Mouse (Mus musculus): Measurements from ENCODE around the gene Ptprh.
"Not testable (repeated sequence)": the region's sequence is repeated elsewhere in the genome, so short reads cannot be mapped to it uniquely, and the experiment has no call there.

Ptprh gene

DNA sequence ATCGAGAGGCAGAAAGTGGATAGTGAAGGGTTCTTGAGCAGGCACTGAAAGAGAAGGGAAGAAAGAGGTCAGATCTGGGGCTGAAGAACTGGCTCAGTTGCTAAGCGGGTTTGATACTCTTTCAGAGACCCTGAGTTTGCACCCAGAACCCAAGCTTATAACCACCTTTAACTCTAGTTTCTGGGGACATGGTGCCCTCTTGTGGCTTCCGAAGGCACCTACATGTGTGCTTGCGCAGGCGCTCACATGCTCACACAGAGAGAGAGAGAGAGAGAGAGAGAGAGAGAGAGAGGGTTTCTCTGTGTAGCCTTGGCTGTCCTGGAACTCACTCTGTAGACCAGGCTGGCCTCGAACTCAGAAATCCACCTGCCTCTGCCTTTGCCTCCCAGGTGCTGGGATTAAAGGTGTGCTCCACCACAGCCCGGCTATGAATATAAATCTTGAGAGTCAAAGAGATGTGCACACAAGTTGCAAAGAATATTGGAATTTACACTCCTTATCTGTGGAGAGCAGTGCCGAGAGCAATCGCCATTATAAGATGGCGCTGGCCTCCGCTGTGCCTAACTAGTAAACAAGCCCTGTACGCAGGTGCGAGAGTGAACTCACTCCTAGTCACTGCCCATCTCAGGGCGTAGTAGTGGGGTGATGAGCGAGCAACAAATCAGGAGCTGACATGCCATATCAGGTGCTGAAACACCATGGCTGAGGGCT is 79.5 kb downstream of the Ptprh start, which contains the start of gene Tnni3:
Tnni3 (minus strand) TSS at position 18 of the 711 bp plus-strand sequence.
- not testable (repeated sequence) for DNase-seq (ENCODE audit: extremely low read depth, low read depth, low spot score)

- no peak for DNase-seq (ENCODE audit: extremely low read depth, low read depth, low spot score)
Observed at GRCm38 (mm10) chr7:4523205-4524130, 80.4 kb downstream of the Ptprh start.

GRCm38 (mm10) chr7:4522292-4522691 is 81.5 kb downstream of the Ptprh start:
- no peak for DNase-seq (ENCODE audit: extremely low read depth, low read depth, low spot score)

- DNase-seq (ENCODE audit: extremely low read depth, low read depth, low spot score) = no peak
Observed at GRCm38 (mm10) chr7:4521231-4522003, 82.4 kb downstream of the Ptprh start.

DNA sequence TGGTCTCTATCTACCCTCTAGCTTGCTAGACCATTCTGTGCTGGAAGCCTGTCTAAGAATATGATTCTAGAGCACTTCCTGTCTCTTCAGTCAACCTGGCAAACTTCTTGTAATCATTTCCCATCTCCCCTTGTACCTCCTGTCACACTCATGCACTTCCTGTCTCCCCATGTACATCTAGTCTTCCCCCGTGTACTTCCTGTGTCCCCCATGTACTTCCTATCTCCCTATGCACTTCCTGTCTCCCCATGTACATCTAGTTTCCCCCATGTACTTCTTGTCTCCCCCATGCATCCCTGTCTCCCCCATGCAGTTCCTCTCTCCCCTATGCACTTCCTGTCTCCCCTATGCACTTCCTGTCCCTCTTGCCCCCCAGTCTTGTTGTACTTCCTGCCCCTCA is 85.4 kb downstream of the Ptprh start:
- DNase-seq (ENCODE audit: extremely low read depth, low read depth, low spot score) = no peak

DNA sequence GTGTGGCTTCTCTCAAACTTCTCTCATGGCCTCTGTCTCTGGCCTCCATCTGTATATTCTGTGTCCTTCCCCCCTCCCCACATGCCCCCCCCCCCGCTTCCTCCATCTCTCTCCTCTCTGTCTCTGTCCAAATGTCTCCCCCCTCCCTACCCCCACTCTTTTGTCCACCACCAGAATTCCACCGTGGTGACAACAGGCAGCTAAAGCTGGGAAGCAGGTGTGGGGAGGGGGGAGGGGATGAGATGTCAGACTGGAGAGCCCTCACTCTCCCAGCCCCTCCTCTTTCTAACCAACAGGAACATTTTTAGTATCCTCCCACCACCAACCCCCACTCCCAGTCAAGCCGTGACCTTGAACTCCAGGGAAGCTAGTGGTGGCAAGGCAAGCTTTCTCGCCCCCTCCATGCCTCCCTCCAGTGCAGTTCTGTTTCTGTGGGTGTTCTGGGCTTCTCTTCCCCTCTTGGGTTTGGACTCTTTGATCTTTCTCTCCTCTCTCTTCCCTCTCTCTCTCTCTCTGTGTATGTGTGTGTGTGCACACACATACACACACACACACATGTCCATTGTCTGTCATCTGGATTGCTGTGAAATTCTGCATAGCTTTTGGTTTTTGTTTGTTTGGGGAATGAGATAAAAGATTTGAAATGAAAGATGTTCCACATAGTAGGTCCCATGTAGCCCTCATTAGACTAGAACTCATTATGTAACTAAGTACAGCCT is 87.3 kb downstream of the Ptprh start, which contains the start of gene Tnnt1:
Tnnt1 (minus strand) TSS at position 51 of the 719 bp plus-strand sequence.
- no peak for DNase-seq (ENCODE audit: extremely low read depth, low read depth, low spot score)

DNA sequence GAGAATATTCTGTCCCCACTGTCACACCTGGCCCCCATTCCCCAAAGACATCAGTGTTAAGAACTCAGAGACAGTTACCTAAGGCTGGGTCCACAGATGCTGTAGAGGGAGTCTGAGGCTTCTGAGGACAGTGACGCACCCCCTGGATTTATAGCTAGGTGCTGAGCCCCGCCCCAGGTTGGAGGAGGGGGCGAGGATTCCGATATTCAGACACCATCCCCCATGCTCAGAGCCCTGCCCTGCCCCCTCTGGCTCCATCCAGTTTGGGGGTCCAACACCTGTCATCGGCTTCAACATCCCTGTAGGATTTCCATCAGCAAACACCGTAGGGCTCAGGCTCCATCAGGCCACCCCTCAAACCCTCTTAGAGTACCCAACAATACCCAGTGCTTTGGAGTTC is 88.0 kb downstream of the Ptprh start:
- no peak for DNase-seq (ENCODE audit: extremely low read depth, low read depth, low spot score)

GRCm38 (mm10) chr7:4513829-4514712 is 89.8 kb downstream of the Ptprh start:
- no peak for DNase-seq (ENCODE audit: extremely low read depth, low read depth, low spot score)

DNA sequence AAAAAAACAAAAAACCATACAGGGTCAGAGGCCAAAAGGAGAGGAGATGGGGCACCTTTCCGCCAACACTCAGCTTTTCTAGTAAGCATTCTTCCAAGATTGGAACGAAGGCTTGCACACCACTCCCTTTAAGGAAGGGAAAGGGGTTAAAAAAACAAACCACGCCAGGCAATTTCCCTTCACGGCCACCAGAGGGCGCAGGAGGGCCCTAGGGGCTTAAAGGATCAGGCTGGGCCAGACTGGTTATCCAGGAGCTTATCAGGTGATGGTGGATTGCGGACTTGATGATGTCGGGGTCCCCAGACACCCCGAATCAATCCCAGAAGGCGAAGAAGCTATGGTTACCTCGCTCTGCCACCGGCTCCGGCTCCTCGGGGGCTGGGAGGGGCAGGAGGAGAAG is 90.6 kb downstream of the Ptprh start:
- no peak for DNase-seq (ENCODE audit: extremely low read depth, low read depth, low spot score)

DNA sequence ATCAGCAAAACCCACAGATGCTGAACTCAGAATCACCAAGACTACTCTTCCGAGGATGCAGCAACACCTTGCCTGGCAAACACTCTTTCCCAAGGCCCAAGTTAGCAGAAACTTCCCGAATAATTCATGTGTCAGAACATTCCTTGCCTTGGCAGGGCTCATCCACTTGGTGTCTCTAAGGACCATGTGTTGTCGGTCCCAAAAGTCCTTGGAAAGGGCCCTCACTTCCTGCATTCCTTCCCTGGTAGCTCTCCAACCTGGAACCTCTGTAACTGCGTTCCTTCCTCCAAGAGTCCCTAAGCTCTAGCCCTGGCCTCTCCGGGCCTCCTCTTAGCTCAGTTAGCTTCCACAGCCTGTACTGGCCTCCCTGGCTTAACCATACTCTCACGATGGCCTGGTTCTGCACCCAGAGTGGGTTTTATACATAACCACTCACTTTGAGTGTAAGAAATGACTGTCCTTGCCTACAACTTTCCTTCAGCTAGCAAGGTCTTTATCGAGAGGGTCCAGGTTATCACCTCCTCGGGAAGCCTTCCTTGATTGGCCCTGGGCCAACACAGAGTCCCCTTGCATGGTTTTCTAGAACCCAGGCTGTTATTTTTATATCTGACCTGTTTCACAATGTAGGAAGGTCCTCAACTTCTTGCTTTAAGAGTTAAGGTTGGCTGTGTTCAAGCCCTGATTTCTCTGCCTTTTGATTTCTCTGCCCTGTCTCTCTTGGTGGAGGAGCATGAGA is 92.2 kb downstream of the Ptprh start:
- no peak for DNase-seq (ENCODE audit: extremely low read depth, low read depth, low spot score)

DNA sequence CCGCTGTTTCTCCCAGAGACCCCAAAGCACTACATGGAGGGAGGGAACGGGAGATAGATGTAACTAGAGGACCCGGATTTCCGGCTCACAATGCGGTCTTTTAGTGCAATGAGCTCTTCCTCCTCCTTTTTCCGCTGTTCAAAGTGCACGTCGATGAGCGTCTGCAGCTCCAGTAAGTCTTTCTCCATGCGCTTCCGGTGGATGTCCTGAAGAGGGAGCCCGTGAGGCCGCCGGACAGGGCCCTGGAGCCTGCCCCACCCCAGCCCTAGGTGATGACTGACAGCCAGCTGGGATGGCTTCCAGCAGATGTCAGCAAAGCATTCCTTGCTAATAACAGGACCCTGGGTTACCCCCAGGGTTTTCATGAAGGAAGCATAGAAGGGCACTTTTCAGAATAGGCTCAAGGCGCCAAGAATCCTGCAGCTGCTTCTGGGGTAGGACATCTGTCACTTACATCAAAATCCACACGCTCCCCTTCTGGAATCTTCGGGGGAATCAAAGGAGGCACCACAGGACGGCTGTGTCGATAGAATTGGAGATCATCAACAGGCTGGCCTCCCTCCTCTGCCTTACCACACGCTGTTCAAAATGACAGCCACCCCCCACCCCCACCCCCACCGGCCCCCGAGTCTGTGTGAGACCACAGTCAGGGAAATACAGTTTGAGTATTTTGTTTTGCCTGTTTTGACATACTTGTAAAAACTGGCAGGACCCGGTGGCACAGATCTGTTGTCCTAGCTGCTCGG is 93.8 kb downstream of the Ptprh start:
- no peak for DNase-seq (ENCODE audit: extremely low read depth, low read depth, low spot score)

DNA sequence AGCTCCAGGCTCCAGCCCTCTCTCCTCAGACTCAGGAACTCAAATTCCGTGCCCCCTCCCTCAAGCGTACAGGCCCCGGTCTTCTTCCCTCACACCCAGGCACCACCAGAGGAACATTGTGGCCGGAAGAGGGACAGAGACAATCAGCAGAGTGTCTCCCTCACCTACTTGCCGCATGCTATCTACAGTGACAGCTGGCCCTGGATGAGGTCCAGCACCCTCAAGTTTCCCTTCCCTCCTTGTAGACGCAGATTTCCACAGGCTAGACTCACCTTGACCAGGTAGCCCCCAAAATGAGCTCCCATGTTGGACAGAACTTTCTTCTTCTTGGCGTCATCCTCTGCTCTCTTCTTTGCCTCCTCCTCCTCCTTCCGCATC is 95.1 kb downstream of the Ptprh start:
- no peak for DNase-seq (ENCODE audit: extremely low read depth, low read depth, low spot score)

DNA sequence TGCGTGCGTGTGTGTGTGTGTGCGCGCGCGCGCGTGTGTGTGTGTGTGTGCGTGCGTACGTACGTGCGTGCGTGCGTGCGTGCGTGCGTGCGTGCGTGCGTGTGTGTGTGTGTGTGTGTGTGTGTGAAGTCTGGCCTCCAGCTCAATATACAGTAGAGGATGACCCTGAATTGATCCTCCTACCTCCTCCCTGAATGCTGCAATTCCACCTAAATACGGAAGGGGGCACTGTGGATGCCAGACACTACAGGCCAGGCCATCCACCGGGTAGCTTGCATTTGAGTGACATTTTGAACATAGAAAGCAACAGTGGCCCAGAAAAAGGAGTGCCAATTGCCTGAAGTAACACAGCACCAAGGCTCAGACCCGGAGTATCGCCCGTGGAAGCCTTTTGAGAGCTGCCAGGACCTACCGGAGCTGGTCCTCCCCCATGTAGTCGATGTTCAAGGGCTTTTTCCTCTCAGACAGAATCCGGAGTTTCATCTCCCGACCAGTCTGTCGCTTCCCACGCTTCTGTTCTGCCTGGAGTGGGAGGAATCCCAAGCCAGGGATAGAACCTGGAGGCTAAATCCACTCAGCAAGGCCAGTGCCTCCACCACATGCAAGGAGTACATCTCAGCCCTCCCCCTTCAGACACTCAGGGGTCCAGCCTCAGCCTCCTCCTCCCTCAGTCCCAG is 95.6 kb downstream of the Ptprh start:
- DNase-seq (ENCODE audit: extremely low read depth, low read depth, low spot score) = no peak

DNA sequence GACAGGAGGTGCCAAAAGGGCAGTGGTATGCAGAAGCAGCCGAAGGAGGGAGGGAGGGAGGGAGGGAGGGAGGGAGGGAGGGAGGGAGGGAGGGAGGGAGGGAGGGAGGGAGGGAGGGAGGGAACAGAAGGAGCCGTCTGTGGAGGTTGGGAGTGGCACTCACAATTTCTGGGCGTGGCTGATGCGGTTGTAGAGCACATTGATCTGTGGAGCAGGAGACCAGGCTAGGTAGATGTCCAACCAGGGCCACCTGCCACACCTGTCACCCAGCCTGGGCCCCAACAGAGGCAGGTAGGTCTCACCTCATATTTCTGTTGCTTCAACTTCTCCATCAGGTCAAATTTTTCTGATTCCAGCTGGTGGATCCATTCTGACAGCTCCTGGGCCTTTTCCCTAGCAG is 96.6 kb downstream of the Ptprh start:
- DNase-seq (ENCODE audit: extremely low read depth, low read depth, low spot score) = no peak

DNA sequence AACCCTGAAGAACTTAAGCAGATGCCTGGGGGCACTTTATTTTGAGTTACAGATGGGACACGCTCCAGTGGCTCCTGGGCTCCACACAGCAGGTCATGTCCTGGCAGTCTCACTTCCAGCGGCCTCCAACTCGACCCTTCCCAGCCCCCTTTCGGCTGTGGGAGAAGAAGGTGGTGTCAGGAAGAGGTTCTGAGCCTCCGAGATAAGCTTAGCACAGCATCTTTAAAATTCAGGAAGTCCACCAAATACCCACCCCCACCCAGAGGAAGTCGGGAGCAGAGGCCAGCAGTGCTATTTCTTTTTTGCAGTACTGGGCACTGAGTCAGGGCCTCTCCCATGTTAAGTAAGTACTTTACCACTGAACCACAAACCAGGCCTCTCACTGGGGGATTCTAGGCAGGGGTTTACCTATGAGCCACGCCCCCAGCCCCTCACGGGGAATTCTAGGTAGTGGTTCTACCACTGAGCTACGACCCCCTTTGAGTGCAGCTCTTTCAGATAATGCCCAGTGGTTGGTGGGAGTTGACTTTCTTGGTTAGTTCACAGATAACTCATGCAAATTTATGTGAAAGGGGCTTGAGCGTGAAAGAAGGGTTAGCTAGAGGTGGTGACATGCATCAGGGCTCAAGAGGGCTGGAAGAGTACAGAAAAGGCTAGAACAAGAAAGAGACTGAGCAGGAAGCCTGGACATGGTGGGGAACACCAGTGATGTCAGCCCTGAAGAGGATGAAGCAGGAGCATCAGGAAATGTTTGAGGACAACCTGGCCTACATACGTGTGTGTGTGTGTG is 99.0 kb downstream of the Ptprh start:
- DNase-seq (ENCODE audit: extremely low read depth, low read depth, low spot score) = no peak

GRCm38 (mm10) chr7:4503858-4504257 is 100.0 kb downstream of the Ptprh start:
- no peak for DNase-seq (ENCODE audit: extremely low read depth, low read depth, low spot score)

- DNase-seq (ENCODE audit: extremely low read depth, low read depth, low spot score) = no peak
Observed at GRCm38 (mm10) chr7:4503100-4503499, 100.7 kb downstream of the Ptprh start.
